Mouse (Mus musculus) heart, postnatal 0 days (tissue): ENCODE measurements around the gene Acat1. TPM values are rescaled to one million over a fixed set of nuclear protein-coding genes. Genes with fewer than 3 reads are reported as not detected.

ENCODE experiments used
- ATAC-seq: fragments of 200-750 bp; cut with Nextera tagmentation; 2 replicates; pipeline ENCODE4 v1.8.0; 2017; ENCODE audit warnings: low read depth, moderate number of reproducible peaks, moderate library complexity; ENCODE audit not compliant: insufficient read depth
- DNase-seq: peaks from one replicate; pipeline ENCODE4 v3.0.0-alpha.2; 2016; ENCODE audit warnings: low spot score
- H3K27ac ChIP-seq: fragments of 300-500 bp; sonication (generic); 2 replicates; pipeline ENCODE4 v1.5.1; 2014; ENCODE audit warnings: low read depth, mild to moderate bottlenecking
- H3K27me3 ChIP-seq: fragments of 300-500 bp; sonication (generic); 2 replicates; pipeline ENCODE4 v1.6.1; 2014; ENCODE audit warnings: low read length, mixed read lengths; ENCODE audit not compliant: control insufficient read depth, insufficient read depth
- H3K36me3 ChIP-seq: fragments of 300-500 bp; sonication (generic); replicated peaks from 2 replicates; pipeline ENCODE4 v1.6.1; 2014; ENCODE audit warnings: low read length, mixed read lengths; ENCODE audit not compliant: control insufficient read depth, insufficient read depth
- H3K4me1 ChIP-seq: fragments of 300-500 bp; sonication (generic); 2 replicates; pipeline ENCODE4 v1.6.1; 2014; ENCODE audit warnings: antibody characterized with exemption; ENCODE audit not compliant: control insufficient read depth, insufficient read depth
- H3K4me2 ChIP-seq: fragments of 300-500 bp; sonication (generic); 2 replicates; pipeline ENCODE4 v1.6.1; 2014; ENCODE audit warnings: low read depth, mild to moderate bottlenecking, low read length, moderate library complexity
- H3K4me3 ChIP-seq: fragments of 300-500 bp; sonication (generic); 2 replicates; pipeline ENCODE4 v1.5.1; 2014; ENCODE audit warnings: low read depth, low read length
- H3K9ac ChIP-seq: fragments of 300-500 bp; sonication (generic); replicated peaks from 2 replicates; pipeline ENCODE4 v1.6.1; 2014; ENCODE audit warnings: low read depth, low read length, mixed read lengths
- H3K9me3 ChIP-seq: fragments of 300-500 bp; sonication (generic); replicated peaks from 2 replicates; pipeline ENCODE4 v1.6.1; 2016; ENCODE audit warnings: low read length; ENCODE audit not compliant: control insufficient read depth
- CTCF ChIP-seq: IDR thresholded peaks from 2 replicates; pipeline ENCODE4 v1.5.1; 2016; ENCODE audit warnings: antibody characterized with exemption, control low read depth, low read depth
- EP300 ChIP-seq: IDR thresholded peaks from 2 replicates; pipeline ENCODE4 v1.6.1; 2016; ENCODE audit warnings: antibody characterized with exemption, low read depth
- WGBS: fragments of 180-500 bp; shearing (Covaris S2); extraction: QIAGEN DNeasy Blood & Tissue Kit; methylation state at CpG from one replicate; pipeline ENCODE4 v1.1.7; 2014; 5-methylcytosine and 5-hydroxymethylcytosine counted together
- polyA plus RNA-seq: library from polyadenylated mRNA; unstranded; fragments of >200 nt; fragmentation: Nextera tagmentation; extraction: Ambion mirVana; gene quantifications from 2 replicates; pipeline ENCODE4 v1.2.1, GENCODE M21; 2015
- total RNA-seq: library from RNA; depleted of rRNA; stranded (reverse); fragments of >200 nt; gene quantifications from 2 replicates; pipeline ENCODE4 v1.2.3, GENCODE M21; 2014; ENCODE audit warnings: low replicate concordance

Gene Acat1
- total and polyA plus RNA-seq, 2 experiments from 2014 or later = 208 to 336 TPM

GRCm38 (mm10) chr9:53607816-53608215, 2.4 kb downstream of the Acat1 start:
- H3K4me3 ChIP-seq = no peak overlapping the region
- no peaks in the 10 kb centered on the region for H3K9me3 ChIP-seq
- WGBS = 88% methylated on average over 4 of the region's 4 CpGs
- TF ChIP-seq EP300 = no peak
- no peaks in the 10 kb centered on the region for H3K27me3 ChIP-seq
- H3K27ac ChIP-seq = no peak overlapping the region
- no peaks in the 10 kb centered on the region for H3K36me3 ChIP-seq
- no peak overlapping the region for H3K9ac ChIP-seq
- peaks cover 43% of the 10 kb centered on the region for H3K4me1 ChIP-seq
- DNase-seq (no peak), ATAC-seq (no peak)
- no peak overlapping the region for H3K4me2 ChIP-seq

- no peak overlapping the region for H3K27ac ChIP-seq
- 97% methylated on average over 3 of the region's 3 CpGs for WGBS
- no peak for DNase-seq
- peaks cover 43% of the 10 kb centered on the region for H3K4me1 ChIP-seq
- H3K4me3 ChIP-seq = no peak overlapping the region
- TF ChIP-seq EP300 (no peak), CTCF (no peak)
- H3K36me3 ChIP-seq = no peaks in the 10 kb centered on the region
- no peaks in the 10 kb centered on the region for H3K9me3 ChIP-seq
- no peak for ATAC-seq
- H3K4me2 ChIP-seq = no peak overlapping the region
- no peaks in the 10 kb centered on the region for H3K27me3 ChIP-seq
- H3K9ac ChIP-seq = no peak overlapping the region
Measured at GRCm38 (mm10) chr9:53607192-53607591, 3.0 kb downstream of the Acat1 start.

- Histone ChIP-seq H3K4me2 (no peak overlapping the region), H3K27ac (no peak overlapping the region), H3K27me3 (no peaks in the 10 kb centered on the region), H3K4me1 (peaks cover 47% of the 10 kb centered on the region), H3K9me3 (no peaks in the 10 kb centered on the region), H3K4me3 (no peak overlapping the region), H3K36me3 (no peaks in the 10 kb centered on the region), H3K9ac (no peak overlapping the region)
- DNase-seq = no peak
- 81% methylated on average over 5 of the region's 5 CpGs for whole genome bisulfite sequencing
- TF ChIP-seq CTCF = no peak
- no peak for TF ChIP-seq EP300
- no peak for ATAC-seq
Measured at GRCm38 (mm10) chr9:53604954-53605353, 5.2 kb downstream of the Acat1 start.

- Histone ChIP-seq H3K4me2 (no peak overlapping the region), H3K4me1 (peaks cover 39% of the 10 kb centered on the region), H3K36me3 (no peaks in the 10 kb centered on the region), H3K9ac (no peak overlapping the region), H3K9me3 (no peaks in the 10 kb centered on the region), H3K27ac (peak overlapping the region; percentile 69), H3K4me3 (no peak overlapping the region), H3K27me3 (no peaks in the 10 kb centered on the region)
- DNase-seq (no peak), ATAC-seq (no peak)
- WGBS = 53% methylated on average over 3 of the region's 3 CpGs
- TF ChIP-seq EP300 = no peak
Measured at GRCm38 (mm10) chr9:53603849-53604248, 6.3 kb downstream of the Acat1 start.

GRCm38 (mm10) chr9:53603384-53603783, 6.8 kb downstream of the Acat1 start:
- no peaks in the 10 kb centered on the region for H3K27me3 ChIP-seq
- TF ChIP-seq EP300 = no peak
- TF ChIP-seq CTCF = no peak
- peaks cover 34% of the 10 kb centered on the region for H3K4me1 ChIP-seq
- H3K9ac ChIP-seq = no peak overlapping the region
- no peak overlapping the region for H3K4me2 ChIP-seq
- 70% methylated on average over 1 of the region's 1 CpGs for WGBS
- no peak overlapping the region for H3K4me3 ChIP-seq
- H3K27ac ChIP-seq = peak overlapping the region; percentile 69
- no peaks in the 10 kb centered on the region for H3K9me3 ChIP-seq
- peak; percentile 33 for DNase-seq
- ATAC-seq = 0 out of 2 replicates have a peak, but pooled peaks have one; percentile 29
- H3K36me3 ChIP-seq = 0 out of 2 replicates have a peak, but pooled peaks cover 4% of the 10 kb centered on the region

GRCm38 (mm10) chr9:53601541-53601940, 8.6 kb downstream of the Acat1 start:
- H3K36me3 ChIP-seq = peaks cover 10% of the 10 kb centered on the region; the same call in 1 of the 2 replicates
- H3K4me1 ChIP-seq = peaks cover 30% of the 10 kb centered on the region
- WGBS = 79% methylated on average over 2 of the region's 2 CpGs
- H3K27me3 ChIP-seq = no peaks in the 10 kb centered on the region
- no peak overlapping the region for H3K4me3 ChIP-seq
- no peak overlapping the region for H3K9ac ChIP-seq
- ATAC-seq (peak; percentile 75), DNase-seq (no peak)
- no peak for TF ChIP-seq CTCF
- TF ChIP-seq EP300 = no peak
- H3K4me2 ChIP-seq = no peak overlapping the region
- H3K27ac ChIP-seq = peak overlapping the region; percentile 78
- H3K9me3 ChIP-seq = no peaks in the 10 kb centered on the region
